Mouse (Mus musculus): ENCODE measurements at regions not wholly inside any gene's neighbourhood (a gene's known extent, or its start where the extent isn't known, plus 50 kb on each side); places are given as distances from the start of the nearest gene placed in this dataset.

DNA sequence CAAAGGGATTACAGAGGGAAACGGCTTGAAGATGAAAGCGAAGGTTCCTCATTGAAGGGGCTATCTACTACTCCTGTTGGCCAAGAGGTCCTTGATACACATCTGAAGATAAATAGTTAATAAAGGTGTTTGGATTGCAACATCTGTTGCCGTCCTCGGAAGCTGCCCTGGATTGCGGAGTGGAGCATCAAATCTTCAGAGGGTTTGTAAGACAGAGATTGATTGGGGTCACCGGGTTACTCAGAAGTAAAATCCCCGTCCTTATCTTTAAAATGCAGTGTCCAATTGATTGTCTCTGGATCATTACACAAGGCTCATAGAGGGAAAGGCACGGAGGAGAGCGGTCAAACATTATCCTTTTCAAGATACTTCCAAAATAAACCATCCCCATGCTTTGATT lies 212.4 kb upstream of the Hes1 start:
- TF ChIP-seq POLR2A (IDR thresholded peaks at IDR 0.05; ENCODE audit: insufficient read length, low read depth) (no peak), TCF12 (IDR thresholded peaks at IDR 0.05; ENCODE audit: insufficient read depth, poor library complexity, severe bottlenecking) (no peak), MAX (IDR thresholded peaks at IDR 0.05; ENCODE audit: low read depth) (no peak), USF1 (IDR thresholded peaks at IDR 0.05; ENCODE audit: low read depth) (no peak)
